25 mouse cellular contexts compared by ENCODE assay signal in the genomic region with DNA sequence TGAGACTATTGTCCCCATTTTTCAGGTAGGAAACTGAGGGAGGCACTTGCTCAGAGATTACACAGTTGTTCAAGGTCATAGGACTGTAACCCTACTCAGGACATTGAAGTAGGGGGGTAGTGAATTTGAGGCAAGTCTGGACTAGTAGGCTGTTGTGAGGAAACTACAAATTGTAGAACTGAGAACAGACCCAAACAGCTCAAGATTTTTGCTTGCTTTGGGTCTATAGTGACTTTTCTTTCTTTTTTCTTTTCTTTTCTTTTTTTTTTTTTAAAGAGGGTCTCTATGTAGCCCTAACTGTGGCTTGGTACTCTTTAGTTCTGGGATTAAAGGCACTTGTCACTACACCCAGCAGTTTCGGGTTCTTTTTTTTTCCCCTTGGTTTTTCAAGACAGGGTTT. TPM values are rescaled to one million over a fixed set of nuclear protein-coding genes. Genes with fewer than 3 reads are reported as not detected.
A peak's percentile ranks its signal among the peaks of the same experiment; 100 is the strongest.
DNase-seq lines count a peak whose midpoint lies in the region; ATAC-seq and TF ChIP-seq lines count a peak whose summit lies in the region.
"Had no signal": no experiment of that assay in that cellular context is flagged by ENCODE, and none has a peak within 500 bp of the region (broad histone marks: within the 10 kb centered on the region; RNA-seq: fewer than 3 reads in every experiment).

No protein-coding gene starts in this region.

- no peaks in the 10 kb centered on the region for H3K27me3 ChIP-seq in CH12.LX (replicated peaks)
- H3K27me3 ChIP-seq in stomach, embryonic 15.5 days (replicated peaks): no peaks in the 10 kb centered on the region
- H3K27me3 ChIP-seq in stomach, postnatal 0 days (ENCODE audit: control insufficient read depth, insufficient read depth, low read length): no peaks in the 10 kb centered on the region
- H3K27me3 ChIP-seq in neural tube, embryonic 15.5 days (replicated peaks): no peaks in the 10 kb centered on the region
- H3K27me3 ChIP-seq in forebrain, embryonic 11.5 days (ENCODE audit: control insufficient read depth, insufficient read depth, low read length): no peaks in the 10 kb centered on the region
- H3K27me3 ChIP-seq: embryonic facial prominence, embryonic 12.5 days; forebrain, embryonic 12.5 days; Patski had no signal

- dilution Hi-C loops in CH12.LX (cut with MboI; ENCODE audit: extremely low pct_ligation_motif_present, extremely low pct_unique_long_range_greater_than_20kb, low sequenced_read_pairs): no loop called here

- H3K79me2 ChIP-seq in CH12.LX (replicated peaks; ENCODE audit: control insufficient read depth, extremely low read depth, insufficient read depth, poor library complexity, severe bottlenecking): peaks cover 15% of the 10 kb centered on the region

- H3K36me3 ChIP-seq in CH12.LX (replicated peaks in 1 of 2; ENCODE audit: control insufficient read depth in 1 of 2, insufficient read depth in 1 of 2, low read length in 1 of 2): peaks cover 5 to 28% of the 10 kb centered on the region in 2 experiments
- H3K36me3 ChIP-seq in stomach, embryonic 15.5 days: 0 out of 2 replicates have a peak, but pooled peaks cover 3% of the 10 kb centered on the region
- H3K36me3 ChIP-seq in stomach, postnatal 0 days (ENCODE audit: control insufficient read depth, insufficient read depth, low read length): peaks cover 3% of the 10 kb centered on the region; the same call in 1 of the 2 replicates
- peaks cover 13% of the 10 kb centered on the region for H3K36me3 ChIP-seq in neural tube, embryonic 15.5 days
- H3K36me3 ChIP-seq in forebrain, embryonic 11.5 days (ENCODE audit: control insufficient read depth, insufficient read depth, low read length): peaks cover 5% of the 10 kb centered on the region; the same call in 1 of the 2 replicates

- in situ Hi-C loops in CH12.LX (cut with MboI; ENCODE audit: low pct_ligation_motif_present, low pct_unique_long_range_greater_than_20kb, low sequenced_read_pairs): loop anchor here (5.0 to 25.0 kb wide), 2 partner anchors 410 to 1055 kb away; no protein-coding TSS in a partner anchor

- H3K4me3 ChIP-seq in CH12.LX (replicated peaks in 1 of 3; ENCODE audit: low read depth in 2 of 3, low read length in 2 of 3, poor library complexity in 1 of 3): no peak overlapping the region
- H3K4me3 ChIP-seq in stomach, embryonic 15.5 days (replicated peaks): no peak overlapping the region
- no peak overlapping the region for H3K4me3 ChIP-seq in stomach, postnatal 0 days (ENCODE audit: low read depth, low read length)
- no peak overlapping the region for H3K4me3 ChIP-seq in neural tube, embryonic 15.5 days (replicated peaks)
- no peak overlapping the region for H3K4me3 ChIP-seq in forebrain, embryonic 11.5 days (ENCODE audit: low read depth, low read length)
- H3K4me3 ChIP-seq: embryonic facial prominence, embryonic 10.5 days; embryonic facial prominence, embryonic 12.5 days; forebrain, embryonic 12.5 days had no signal

- peaks cover 5 to 65% of the 10 kb centered on the region in 2 experiments for H3K4me1 ChIP-seq in CH12.LX (ENCODE audit: control insufficient read depth in 1 of 2, insufficient read depth in 2 of 2)
- peaks cover 23% of the 10 kb centered on the region for H3K4me1 ChIP-seq in stomach, embryonic 15.5 days
- peaks cover 4% of the 10 kb centered on the region; the same call in 1 of the 2 replicates for H3K4me1 ChIP-seq in stomach, postnatal 0 days (replicated peaks; ENCODE audit: control insufficient read depth, insufficient read depth)
- peaks cover 41% of the 10 kb centered on the region for H3K4me1 ChIP-seq in neural tube, embryonic 15.5 days
- peaks cover 14% of the 10 kb centered on the region; the same call in 1 of the 2 replicates for H3K4me1 ChIP-seq in forebrain, embryonic 11.5 days (replicated peaks; ENCODE audit: control insufficient read depth, insufficient read depth, low read length)

- peak overlapping the region; percentile 39 for H3K4me2 ChIP-seq in CH12.LX (ENCODE audit: insufficient read depth, low read depth, poor library complexity, severe bottlenecking)
- no peak overlapping the region for H3K4me2 ChIP-seq in stomach, embryonic 15.5 days
- H3K4me2 ChIP-seq in stomach, postnatal 0 days (replicated peaks; ENCODE audit: low read depth): no peak overlapping the region
- H3K4me2 ChIP-seq in neural tube, embryonic 15.5 days: no peak overlapping the region
- no peak overlapping the region for H3K4me2 ChIP-seq in forebrain, embryonic 11.5 days (ENCODE audit: low read depth, low read length, severe bottlenecking)
- H3K4me2 ChIP-seq: embryonic facial prominence, embryonic 12.5 days; forebrain, embryonic 12.5 days had no signal

- TF ChIP-seq RAD21 in CH12.LX (IDR thresholded peaks at IDR 0.05; ENCODE audit: low read depth, low read length): no peak

- no peak overlapping the region for H3K9ac ChIP-seq in CH12.LX (ENCODE audit: insufficient read depth, low read depth)
- H3K9ac ChIP-seq in stomach, embryonic 15.5 days: no peak overlapping the region
- H3K9ac ChIP-seq in stomach, postnatal 0 days (ENCODE audit: low read length): no peak overlapping the region
- no peak overlapping the region for H3K9ac ChIP-seq in neural tube, embryonic 15.5 days (replicated peaks)
- H3K9ac ChIP-seq in forebrain, embryonic 11.5 days (ENCODE audit: low read length): no peak overlapping the region
- H3K9ac ChIP-seq: embryonic facial prominence, embryonic 12.5 days; forebrain, embryonic 12.5 days had no signal

- WGBS in stomach, embryonic 15.5 days: 77% methylated on average over 1 of the region's 1 CpGs
- 95% methylated on average over 1 of the region's 1 CpGs for WGBS in stomach, postnatal 0 days
- 78% methylated on average over 1 of the region's 1 CpGs for WGBS in neural tube, embryonic 15.5 days
- WGBS in forebrain, embryonic 11.5 days: 84% methylated on average over 1 of the region's 1 CpGs

- H3K9me3 ChIP-seq in CH12.LX (replicated peaks; ENCODE audit: low read length): no peaks in the 10 kb centered on the region
- no peaks in the 10 kb centered on the region for H3K9me3 ChIP-seq in stomach, embryonic 15.5 days
- H3K9me3 ChIP-seq in stomach, postnatal 0 days (ENCODE audit: control insufficient read depth, low read length): no peaks in the 10 kb centered on the region
- no peaks in the 10 kb centered on the region for H3K9me3 ChIP-seq in neural tube, embryonic 15.5 days (replicated peaks)
- H3K9me3 ChIP-seq in forebrain, embryonic 11.5 days (ENCODE audit: control insufficient read depth, low read length): no peaks in the 10 kb centered on the region
- H3K9me3 ChIP-seq: embryonic facial prominence, embryonic 10.5 days; embryonic facial prominence, embryonic 12.5 days; forebrain, embryonic 12.5 days had no signal

- TF ChIP-seq EP300 in CH12.LX (IDR thresholded peaks at IDR 0.05; ENCODE audit: low read length): peak; percentile 82
- no peak for TF ChIP-seq EP300 in stomach, postnatal 0 days (optimal IDR thresholded peaks at IDR 0.05)

- peak overlapping the region; percentile 65 for H3K27ac ChIP-seq in CH12.LX (ENCODE audit: insufficient read depth, low read depth)
- H3K27ac ChIP-seq in stomach, embryonic 15.5 days: peak overlapping the region; percentile 11; the same call in 1 of the 2 replicates
- H3K27ac ChIP-seq in stomach, postnatal 0 days (replicated peaks): 0 out of 2 replicates have a peak overlapping the region, but pooled peaks have one; percentile 35
- H3K27ac ChIP-seq in neural tube, embryonic 15.5 days (replicated peaks): no peak overlapping the region
- no peak overlapping the region for H3K27ac ChIP-seq in forebrain, embryonic 11.5 days (ENCODE audit: low read depth, low read length)
- H3K27ac ChIP-seq: embryonic facial prominence, embryonic 10.5 days; embryonic facial prominence, embryonic 12.5 days; forebrain, embryonic 12.5 days had no signal

- ATAC-seq in stomach, embryonic 15.5 days (ENCODE audit: insufficient read depth, low FRiP score, low read depth): no peak
- no peak for ATAC-seq in stomach, postnatal 0 days (ENCODE audit: low FRiP score, low TSS enrichment)
- no peak for ATAC-seq in neural tube, embryonic 15.5 days (ENCODE audit: low FRiP score)
- no peak for ATAC-seq in forebrain, embryonic 11.5 days (replicated peaks; ENCODE audit: low FRiP score)
- ATAC-seq: activated CD4-positive, CD25-positive, alpha-beta regulatory T cell, adult 4 months; CD4-positive, CD25-positive, alpha-beta regulatory T cell, adult 4 months; forebrain, embryonic 14.5 days; forebrain, embryonic 16.5 days; Patski had no signal

- TF ChIP-seq POLR2A in CH12.LX (IDR thresholded peaks at IDR 0.05; ENCODE audit: low read depth, low read length): no peak; the same call in 1 of the 2 replicates

- peak; percentile 20 for DNase-seq in 416B (ENCODE audit: low read depth)
- peak; percentile 19 for DNase-seq in CH12.LX (ENCODE audit: extremely low read depth)
- no peak for DNase-seq in stomach, postnatal 0 days (ENCODE audit: low spot score)
- no peak for DNase-seq in thymus, postnatal 10 days (ENCODE audit: low spot score in 2 of 2)
- DNase-seq in forebrain, embryonic 11.5 days (ENCODE audit: low spot score): no peak
- DNase-seq: adrenal gland, adult 8-10 months; adrenal gland, postnatal 14 days; B cell, adult 2 months; cerebellum, adult 11-12 months; cerebellum, adult 2 months; cerebellum, adult 9-10 months; cerebellum, postnatal 10 days; cerebellum, postnatal 25 days had no signal

- no peak for TF ChIP-seq CTCF in CH12.LX (conservative IDR thresholded peaks at IDR 0.05 in 1 of 2, IDR thresholded peaks at IDR 0.05 in 1 of 2; ENCODE audit: low read depth in 2 of 2, low read length in 2 of 2)
- no peak for TF ChIP-seq CTCF in stomach, postnatal 0 days (IDR thresholded peaks at IDR 0.05; ENCODE audit: low read depth)

RNA-seq across cellular contexts. Expression of a gene that starts 2.9 kb away (rescaled TPM):
- total RNA-seq in CH12.LX (2012; rRNA removed): 15.7 and 16.9 TPM in 2 replicates
- 9.3 and 11.6 TPM in 2 replicates for total RNA-seq in CH12.LX (2014; rRNA removed)
- polyA plus RNA-seq in CH12.LX (2012; ENCODE audit: insufficient read length, low read depth): 7.5 and 10.3 TPM in 2 replicates
- polyA plus RNA-seq in stomach, embryonic 15.5 days (2015; fragmentation: Nextera tagmentation; extraction: Ambion mirVana): 29.2 and 29.6 TPM in 2 replicates
- polyA plus RNA-seq in stomach, postnatal 0 days (2015; fragmentation: Nextera tagmentation; extraction: Ambion mirVana): 18.6 and 20.0 TPM in 2 replicates
- polyA plus RNA-seq in neural tube, embryonic 15.5 days (2015; fragmentation: Nextera tagmentation; extraction: Ambion mirVana): 8.6 and 13.5 TPM in 2 replicates
- 6.6 and 7.1 TPM in 2 replicates for polyA plus RNA-seq in forebrain, embryonic 11.5 days (2014; fragmentation: Nextera tagmentation; extraction: Ambion mirVana)

RNA-seq across cellular contexts. Expression of a gene that starts 3.9 kb away (rescaled TPM):
- total RNA-seq in CH12.LX (2012; rRNA removed): 9.0 and 9.8 TPM in 2 replicates
- total RNA-seq in CH12.LX (2014; rRNA removed): 3.2 and 4.5 TPM in 2 replicates
- 50.8 and 51.0 TPM in 2 replicates for polyA plus RNA-seq in CH12.LX (2012; ENCODE audit: insufficient read length, low read depth)
- 21.1 and 25.0 TPM in 2 replicates for polyA plus RNA-seq in stomach, embryonic 15.5 days (2015; fragmentation: Nextera tagmentation; extraction: Ambion mirVana)
- 6.9 and 8.0 TPM in 2 replicates for polyA plus RNA-seq in stomach, postnatal 0 days (2015; fragmentation: Nextera tagmentation; extraction: Ambion mirVana)
- 17.8 and 19.5 TPM in 2 replicates for polyA plus RNA-seq in neural tube, embryonic 15.5 days (2015; fragmentation: Nextera tagmentation; extraction: Ambion mirVana)
- polyA plus RNA-seq in forebrain, embryonic 11.5 days (2014; fragmentation: Nextera tagmentation; extraction: Ambion mirVana): 28.8 and 30.7 TPM in 2 replicates

RNA-seq across cellular contexts. Expression of a gene that starts 12.9 kb away (rescaled TPM):
- 0.98 and 2.2 TPM in 2 replicates for total RNA-seq in CH12.LX (2012; rRNA removed)
- total RNA-seq in CH12.LX (2014; rRNA removed): not detected in 2 replicates
- polyA plus RNA-seq in CH12.LX (2012; ENCODE audit: insufficient read length, low read depth): 4.3 and 4.7 TPM in 2 replicates
- not detected in 2 replicates for polyA plus RNA-seq in stomach, embryonic 15.5 days (2015; fragmentation: Nextera tagmentation; extraction: Ambion mirVana)
- polyA plus RNA-seq in stomach, postnatal 0 days (2015; fragmentation: Nextera tagmentation; extraction: Ambion mirVana): not detected in 2 replicates
- not detected in 2 replicates for polyA plus RNA-seq in neural tube, embryonic 15.5 days (2015; fragmentation: Nextera tagmentation; extraction: Ambion mirVana)
- polyA plus RNA-seq in forebrain, embryonic 11.5 days (2014; fragmentation: Nextera tagmentation; extraction: Ambion mirVana): not detected in 2 replicates
- polyA plus RNA-seq: activated CD4-positive, CD25-positive, alpha-beta regulatory T cell, adult 4 months; cortical plate, adult 2 months; embryonic facial prominence, embryonic 10.5 days; embryonic facial prominence, embryonic 12.5 days; embryonic facial prominence, embryonic 14.5 days; forebrain, embryonic 12.5 days; forebrain, embryonic 14.5 days; forebrain, embryonic 16.5 days had no signal

RNA-seq across cellular contexts. Expression of a gene that starts 27.8 kb away (rescaled TPM):
- total RNA-seq in CH12.LX (2012; rRNA removed) (2.9 and 4.2 TPM in 2 replicates), CH12.LX (2014; rRNA removed) (5.9 and 6.8 TPM in 2 replicates)
- 0.99 and 2.1 TPM in 2 replicates for polyA plus RNA-seq in CH12.LX (2012; ENCODE audit: insufficient read length, low read depth)
- polyA plus RNA-seq in stomach, embryonic 15.5 days (2015; fragmentation: Nextera tagmentation; extraction: Ambion mirVana): 27.4 and 31.8 TPM in 2 replicates
- polyA plus RNA-seq in stomach, postnatal 0 days (2015; fragmentation: Nextera tagmentation; extraction: Ambion mirVana): 31.7 and 32.3 TPM in 2 replicates
- polyA plus RNA-seq in neural tube, embryonic 15.5 days (2015; fragmentation: Nextera tagmentation; extraction: Ambion mirVana): 9.8 and 11.6 TPM in 2 replicates
- polyA plus RNA-seq in forebrain, embryonic 11.5 days (2014; fragmentation: Nextera tagmentation; extraction: Ambion mirVana): 6.5 and 7.9 TPM in 2 replicates

RNA-seq across cellular contexts. Expression of a gene that starts 28.2 kb away (rescaled TPM):
- total RNA-seq in CH12.LX (2012; rRNA removed) (25.1 and 28.2 TPM in 2 replicates), CH12.LX (2014; rRNA removed) (22.4 and 22.6 TPM in 2 replicates)
- 29.3 and 31.7 TPM in 2 replicates for polyA plus RNA-seq in CH12.LX (2012; ENCODE audit: insufficient read length, low read depth)
- polyA plus RNA-seq in stomach, embryonic 15.5 days (2015; fragmentation: Nextera tagmentation; extraction: Ambion mirVana): 3.8 and 4.8 TPM in 2 replicates
- 1.1 and 1.9 TPM in 2 replicates for polyA plus RNA-seq in stomach, postnatal 0 days (2015; fragmentation: Nextera tagmentation; extraction: Ambion mirVana)
- polyA plus RNA-seq in neural tube, embryonic 15.5 days (2015; fragmentation: Nextera tagmentation; extraction: Ambion mirVana): 6.9 and 8.7 TPM in 2 replicates
- polyA plus RNA-seq in forebrain, embryonic 11.5 days (2014; fragmentation: Nextera tagmentation; extraction: Ambion mirVana): 7.9 and 9.7 TPM in 2 replicates

Comparison
In these comparisons a context has a peak if more than half of its experiments do, and no peak if none do; other contexts are left out.
1. DNase-seq: peak in 416B (single experiment) and CH12.LX (single experiment); none in stomach, postnatal 0 days (single experiment), thymus, postnatal 10 days (0 of 2) and forebrain, embryonic 11.5 days (single experiment).
2. H3K27ac ChIP-seq: peak in CH12.LX (single experiment), stomach, embryonic 15.5 days (single experiment) and stomach, postnatal 0 days (single experiment); none in neural tube, embryonic 15.5 days (single experiment) and forebrain, embryonic 11.5 days (single experiment).